Mouse (Mus musculus) bone marrow macrophage, adult 2 months (primary cell): ENCODE data around the gene Pgr15l. TPM values are rescaled to one million over a fixed set of nuclear protein-coding genes. Genes with fewer than 3 reads are reported as not detected.
A peak's percentile ranks its signal among the peaks of the same experiment; 100 is the strongest.

Experiments
- H3K27ac ChIP-seq: 2 replicates; pipeline ENCODE4 v1.5.1; 2012; ENCODE audit warnings: low read depth, low read length; ENCODE audit not compliant: insufficient read depth
- H3K4me1 ChIP-seq: 2 replicates; pipeline ENCODE4 v1.6.1; 2012; ENCODE audit warnings: low read length; ENCODE audit not compliant: control insufficient read depth, insufficient read depth
- H3K4me3 ChIP-seq: 2 replicates; pipeline ENCODE4 v1.5.1; 2012; ENCODE audit warnings: mild to moderate bottlenecking, low read length, moderate library complexity; ENCODE audit not compliant: insufficient read depth
- CTCF ChIP-seq: IDR thresholded peaks from 2 replicates; pipeline ENCODE4 v1.5.1; 2012; ENCODE audit warnings: low read depth, mild to moderate bottlenecking, low read length, moderate library complexity
- POLR2A ChIP-seq: IDR thresholded peaks from 2 replicates; pipeline ENCODE4 v1.6.1; 2012; ENCODE audit warnings: mild to moderate bottlenecking, low read depth, low read length, borderline replicate concordance
- polyA plus RNA-seq: library from polyadenylated mRNA; stranded (reverse); fragments of >200 nt; gene quantifications from 2 replicates; pipeline ENCODE4 v1.2.4, GENCODE M21; 2012; ENCODE audit not compliant: missing spikeins, insufficient read depth, insufficient read length

Gene Pgr15l
- polyA plus RNA-seq = not detected in 2 replicates

GRCm38 (mm10) chrX:97072369-97072768 is at the start of gene Pgr15l:
Gene Pgr15l, plus strand, starts transcription at chrX:97072596.
- TF ChIP-seq POLR2A (no peak), CTCF (no peak)
- Histone ChIP-seq H3K4me1 (no peaks in the 10 kb centered on the region), H3K27ac (no peak within 1 kb of the TSS), H3K4me3 (peak within 1 kb of the TSS; percentile 8; the same call in 1 of the 2 replicates)

DNA sequence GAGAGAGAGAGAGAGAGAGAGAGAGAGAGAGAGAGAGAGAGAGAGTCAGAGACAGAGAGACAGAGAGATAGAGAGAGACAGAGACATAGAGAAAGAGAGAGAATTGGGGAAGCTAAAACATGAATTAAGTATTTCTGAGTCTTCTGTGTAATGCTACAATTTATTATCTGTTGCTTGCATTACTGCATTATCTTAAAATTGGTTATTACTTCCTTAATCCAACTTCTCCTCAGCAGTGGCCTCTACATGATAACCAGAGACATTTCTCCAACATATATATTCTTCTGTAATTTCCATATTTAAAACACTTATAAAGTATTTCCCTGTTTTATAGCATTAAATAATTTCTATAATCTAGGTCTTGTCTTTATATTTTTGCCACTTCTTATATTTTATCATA is 44.9 kb upstream of the Pgr15l start:
- TF ChIP-seq CTCF = no peak
- TF ChIP-seq POLR2A = no peak

DNA sequence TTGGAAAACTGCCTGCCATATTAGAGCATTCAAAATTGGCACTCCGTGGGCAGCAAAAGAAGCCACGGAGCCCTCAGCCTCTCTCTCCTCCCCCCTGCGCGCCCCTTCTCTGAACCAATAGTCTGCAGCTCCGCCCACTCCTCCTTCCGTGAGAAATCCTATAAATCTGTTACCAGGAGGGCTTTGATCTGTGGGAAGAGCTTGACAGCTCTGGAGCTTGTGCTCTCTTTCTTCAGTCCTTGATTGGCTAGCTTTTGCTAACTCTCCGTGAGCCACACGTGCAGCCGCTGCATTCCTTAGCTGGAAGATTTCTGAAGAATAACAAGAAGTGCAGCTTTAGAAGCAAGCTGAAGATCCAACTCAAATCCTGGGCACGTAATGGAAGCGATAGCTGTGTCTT is 2.6 kb upstream of the Pgr15l start:
- TF ChIP-seq CTCF = no peak
- TF ChIP-seq POLR2A = no peak
- Histone ChIP-seq H3K27ac (no peak overlapping the region), H3K4me3 (no peak overlapping the region)

More for the DNA sequence above, 44.9 kb upstream of the Pgr15l start:
- no peaks in the 10 kb centered on the region for H3K4me1 ChIP-seq
- H3K4me3 ChIP-seq = no peak overlapping the region
- no peak overlapping the region for H3K27ac ChIP-seq

More for the DNA sequence above, 2.6 kb upstream of the Pgr15l start:
- H3K4me1 ChIP-seq = no peaks in the 10 kb centered on the region
